Mouse (Mus musculus) thymus, adult 2 months (tissue): ENCODE results near the gene Adamts7.

Experiments used
- CTCF ChIP-seq: fragments of 200-500 bp; IDR thresholded peaks from 2 replicates; pipeline ENCODE4 v1.5.1; 2012; ENCODE audit warnings: mild to moderate bottlenecking, control low read depth, low read length, moderate library complexity, borderline replicate concordance; ENCODE audit not compliant: control insufficient read depth, poor library complexity, insufficient read depth; ENCODE audit errors: extremely low read depth
- POLR2A ChIP-seq: fragments of 200-500 bp; IDR thresholded peaks from 2 replicates; pipeline ENCODE4 v1.6.1; 2012; ENCODE audit warnings: mild to moderate bottlenecking, low read length, control low read depth, moderate library complexity; ENCODE audit not compliant: control insufficient read depth, poor library complexity, insufficient read depth; ENCODE audit errors: extremely low read depth

GRCm38 (mm10) chr9:90163749-90164095, 853 bp downstream of the Adamts7 start:
- TF ChIP-seq CTCF (no peak), POLR2A (no peak)
